Mouse (Mus musculus): Measurements from ENCODE around the gene C2cd5.

DNA sequence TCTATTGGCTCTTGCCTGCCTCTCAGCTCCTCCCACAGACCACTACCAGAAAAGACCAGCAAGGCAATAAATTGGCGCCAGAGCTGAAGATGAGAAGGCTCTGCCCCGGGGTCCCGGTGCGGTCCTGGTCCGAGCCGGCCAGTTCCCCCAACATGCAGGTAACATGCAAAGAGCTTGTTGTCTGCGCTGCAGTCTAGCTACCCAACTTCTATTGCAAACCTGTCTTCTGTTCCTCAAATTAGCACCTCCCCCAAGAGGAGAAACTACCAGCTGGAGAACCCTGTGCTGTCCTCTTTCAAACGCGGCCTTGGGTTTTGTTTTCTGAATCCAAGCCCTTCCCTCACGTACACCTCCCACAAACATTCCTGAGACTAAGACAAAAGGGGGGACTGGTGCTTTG, 137.5 kb downstream of the C2cd5 start:
- TF ChIP-seq MYOD1 (IDR thresholded peaks at IDR 0.05; ENCODE audit: control insufficient read depth in 1 of 3, insufficient read length in 2 of 3, low read depth in 2 of 3) (no peak), POLR2A (IDR thresholded peaks at IDR 0.05; ENCODE audit: insufficient read length, low read depth) (no peak), USF1 (IDR thresholded peaks at IDR 0.05; ENCODE audit: low read depth) (no peak), REST (IDR thresholded peaks at IDR 0.05; ENCODE audit: insufficient read depth, insufficient read length) (no peak), TCF12 (IDR thresholded peaks at IDR 0.05; ENCODE audit: insufficient read depth, poor library complexity, severe bottlenecking) (no peak), POLR2AphosphoS2 (IDR thresholded peaks at IDR 0.05; ENCODE audit: insufficient read length, low read depth) (no peak)
